Mouse (Mus musculus): ENCODE results near the gene AC124502.3.

AC124502.3 gene

DNA sequence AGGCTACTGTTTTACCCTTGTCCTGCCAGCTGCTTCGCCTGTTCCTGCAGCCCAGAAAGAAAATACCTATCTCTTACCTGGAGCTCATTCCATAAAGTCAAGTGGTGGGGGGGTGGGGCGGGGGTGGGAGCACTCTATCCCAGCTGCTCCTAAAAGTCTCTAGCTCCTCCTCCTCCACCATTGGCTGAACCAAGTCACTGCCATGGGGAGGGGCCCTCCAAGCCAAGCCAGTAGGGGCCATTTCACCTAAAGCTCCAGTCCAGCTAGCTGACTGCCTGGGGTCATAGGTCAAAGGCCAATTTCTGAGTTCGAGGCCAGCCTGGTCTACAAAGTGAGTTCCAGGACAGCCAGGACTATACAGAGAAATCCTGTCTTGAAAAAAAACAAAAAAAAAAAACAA is 6.0 kb upstream of the AC124502.3 start:
- no peak for DNase-seq (ENCODE audit: low spot score)

GRCm38 (mm10) chr19:5036577-5036976 is 2.1 kb upstream of the AC124502.3 start:
- DNase-seq (ENCODE audit: low spot score): no peak

DNA sequence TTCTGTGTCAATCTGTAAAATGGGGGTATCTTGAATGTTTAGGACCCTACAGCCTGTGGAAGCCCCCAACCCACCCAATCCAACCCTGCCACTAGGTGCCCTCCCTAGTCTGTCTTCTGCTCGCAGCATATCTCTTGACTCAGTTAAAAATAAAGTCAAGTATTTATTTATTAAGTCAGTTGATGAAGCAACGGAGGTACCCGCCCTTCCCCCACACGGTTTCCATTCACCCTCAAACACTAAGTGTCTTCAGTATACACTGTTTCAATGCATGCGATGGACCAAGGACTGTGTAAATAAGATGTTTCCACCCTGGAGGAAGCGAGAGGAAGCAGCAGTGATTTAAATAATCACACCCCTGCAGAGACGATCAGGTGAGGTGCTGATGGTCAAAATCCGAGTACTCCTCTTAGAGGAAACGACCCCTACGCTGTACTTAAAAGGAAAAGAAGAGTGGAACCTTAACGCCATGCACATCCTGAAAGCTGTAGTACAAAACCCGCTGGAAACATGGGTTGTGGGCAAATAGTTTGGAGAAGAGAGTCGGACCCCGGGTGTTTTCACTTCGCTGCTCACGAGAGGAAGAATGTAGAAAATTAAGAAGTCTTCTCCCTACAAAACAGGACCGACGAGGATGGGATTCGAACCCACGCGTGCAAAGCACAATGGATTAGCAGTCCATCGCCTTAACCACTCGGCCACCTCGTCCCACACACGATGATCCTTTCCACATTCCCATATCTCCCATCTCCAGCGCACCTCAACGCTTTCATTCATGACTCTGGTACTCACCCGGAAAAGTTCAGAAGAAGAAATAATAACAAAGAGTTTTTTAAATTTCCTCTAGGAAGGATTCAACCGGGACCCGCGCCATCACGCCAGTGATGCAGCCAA is 766 bp upstream of the AC124502.3 start:
- peak; percentile 87 for DNase-seq (ENCODE audit: low spot score)

- peak; percentile 31 for DNase-seq (ENCODE audit: low spot score)
Measured at GRCm38 (mm10) chr19:5039301-5040114, 817 bp downstream of the AC124502.3 start.

- DNase-seq (ENCODE audit: low spot score): peak; percentile 95
Measured at GRCm38 (mm10) chr19:5040862-5041523, 2.3 kb downstream of the AC124502.3 start, which contains the start of gene Brms1. Brms1 (plus strand) TSS chr19:5041354.

DNA sequence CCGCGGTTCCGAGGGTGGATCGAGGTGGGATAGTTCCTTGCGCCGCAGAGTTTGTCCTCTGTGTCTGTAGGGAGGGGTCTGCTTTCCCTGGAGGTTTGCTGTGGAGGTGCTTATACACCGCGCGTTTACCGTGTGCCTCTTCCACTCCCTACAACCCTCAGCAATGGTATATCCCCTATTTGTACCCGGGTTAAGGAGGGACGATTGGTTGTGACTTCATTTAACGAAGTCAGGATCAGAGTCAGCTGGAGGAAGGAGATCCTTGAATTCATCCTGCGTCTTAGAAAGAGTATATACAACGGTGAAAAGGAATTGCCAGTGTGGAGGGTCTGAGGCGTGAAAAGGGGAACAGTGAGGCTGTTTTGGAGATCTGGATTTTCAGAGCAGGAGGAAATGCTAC is 2.9 kb downstream of the AC124502.3 start:
- no peak for DNase-seq (ENCODE audit: low spot score)

DNA sequence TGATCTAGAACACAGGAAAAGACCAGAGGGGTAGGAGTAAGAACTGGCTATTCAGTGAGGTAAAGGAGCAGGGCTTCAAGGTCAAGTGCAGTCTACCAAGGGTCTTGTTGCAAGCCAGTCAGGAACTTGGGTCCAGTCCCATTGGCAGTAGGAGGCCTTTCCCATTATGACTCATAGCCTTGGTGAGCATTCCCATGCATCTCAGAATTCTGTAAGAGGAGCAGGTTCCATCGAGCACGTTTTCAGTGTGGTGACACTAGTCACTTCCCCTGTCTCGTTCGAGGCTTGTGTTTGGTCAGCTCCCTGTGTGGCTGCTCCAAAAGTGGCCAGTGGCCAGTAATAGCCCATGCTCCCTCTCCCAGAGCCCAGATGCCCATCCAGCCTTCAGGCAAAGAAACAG is 6.8 kb downstream of the AC124502.3 start:
- no peak for DNase-seq (ENCODE audit: low spot score)

- no peak for DNase-seq (ENCODE audit: low spot score)
Measured at GRCm38 (mm10) chr19:5048138-5049056, 9.7 kb downstream of the AC124502.3 start.

DNA sequence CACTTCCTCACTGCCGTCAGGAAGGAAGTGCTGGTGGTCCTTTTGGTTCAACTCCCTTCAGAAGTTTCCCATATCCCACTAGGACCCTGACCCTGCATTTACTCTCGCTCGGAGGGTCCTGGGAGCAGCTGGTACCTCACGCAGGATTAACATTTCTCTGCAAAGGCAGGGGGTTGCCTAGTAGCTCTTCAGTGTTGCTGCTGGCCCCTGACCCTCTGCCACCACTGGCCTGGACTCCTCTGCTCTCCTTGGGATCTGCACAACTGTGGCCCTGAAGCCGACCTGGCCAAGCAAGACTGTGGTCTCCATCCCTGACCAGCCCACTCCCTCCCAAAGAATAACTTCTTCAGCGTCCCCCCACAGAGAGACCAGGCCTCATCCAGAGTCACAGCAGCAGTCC is 10.6 kb downstream of the AC124502.3 start:
- no peak for DNase-seq (ENCODE audit: low spot score)

- peak; percentile 89 for DNase-seq (ENCODE audit: low spot score)
Measured at GRCm38 (mm10) chr19:5050047-5050905, 11.6 kb downstream of the AC124502.3 start, which contains the start of gene Rin1. Rin1 (plus strand) TSS chr19:5050481.

- peak; percentile 61 for DNase-seq (ENCODE audit: low spot score)
Measured at GRCm38 (mm10) chr19:5051031-5051430, 12.3 kb downstream of the AC124502.3 start.

DNA sequence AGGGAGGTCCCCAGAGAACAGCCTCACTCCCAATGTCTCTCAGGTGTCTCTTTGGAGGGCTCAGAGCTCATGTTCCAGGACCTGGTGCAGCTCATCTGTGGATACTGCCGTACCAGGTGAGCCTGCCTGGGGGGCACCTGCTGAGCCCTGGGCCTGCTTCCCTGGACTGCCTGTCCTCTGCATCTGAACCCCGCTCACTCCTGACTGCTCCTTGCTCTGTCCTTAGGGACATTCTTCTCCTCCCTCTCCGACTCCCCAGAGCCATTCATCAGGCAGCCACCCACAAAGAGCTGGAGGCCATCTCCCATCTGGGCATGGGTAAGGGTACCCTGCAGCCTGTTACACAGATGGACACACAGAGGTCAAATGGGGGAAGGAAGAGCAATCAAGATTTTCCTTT is 12.8 kb downstream of the AC124502.3 start:
- DNase-seq (ENCODE audit: low spot score): peak; percentile 23

DNA sequence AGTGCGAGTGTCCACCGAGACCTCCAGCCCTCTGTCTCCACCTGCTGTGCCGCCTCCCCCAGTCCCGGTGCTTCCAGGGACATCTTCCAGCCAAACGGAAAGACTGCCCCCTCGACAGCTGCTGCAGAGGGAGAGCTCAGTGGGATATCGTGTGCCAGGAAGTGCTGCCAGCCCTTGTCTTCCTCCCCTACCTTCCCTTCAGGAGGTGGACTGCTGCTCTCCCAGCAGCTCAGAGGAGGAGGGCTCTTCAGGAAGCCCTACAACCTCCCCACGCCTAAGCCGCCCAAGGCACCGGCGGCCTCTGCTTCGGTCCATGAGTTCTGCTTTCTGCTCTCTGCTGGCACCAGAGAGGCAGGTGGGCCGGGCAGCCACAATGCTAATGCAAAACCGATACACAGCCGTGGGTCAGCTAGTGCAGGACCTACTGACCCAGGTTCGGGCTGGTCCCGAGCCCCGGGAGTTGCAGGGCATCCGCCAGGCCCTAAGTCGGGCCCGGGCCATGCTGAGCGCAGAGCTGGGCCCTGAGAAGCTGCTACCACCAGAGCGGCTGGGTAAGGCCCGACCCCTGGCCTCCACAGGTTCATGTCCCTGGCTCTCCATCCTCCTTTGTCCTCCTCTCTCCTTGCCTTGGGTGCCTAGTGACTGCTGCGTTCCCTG is 13.6 kb downstream of the AC124502.3 start:
- DNase-seq (ENCODE audit: low spot score): no peak

DNA sequence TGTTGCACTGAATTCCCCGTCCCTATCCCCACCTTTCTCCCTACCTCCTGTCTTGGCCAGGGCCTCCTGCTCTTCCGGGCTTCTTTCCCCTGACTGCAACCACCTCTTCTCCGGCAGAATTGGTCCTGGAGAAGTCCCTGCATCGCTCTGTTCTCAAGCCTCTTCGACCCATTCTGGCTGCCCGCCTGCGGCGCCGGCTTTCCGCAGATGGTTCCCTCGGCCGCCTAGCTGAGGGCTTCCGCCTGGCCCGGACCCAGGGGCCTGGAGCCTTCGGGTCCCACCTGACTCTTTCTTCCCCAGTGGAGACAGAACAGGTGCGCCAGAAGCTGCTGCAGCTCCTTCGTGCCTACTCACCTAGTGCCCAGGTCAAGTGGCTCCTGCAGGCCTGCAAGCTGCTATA is 14.2 kb downstream of the AC124502.3 start:
- DNase-seq (ENCODE audit: low spot score): no peak

DNA sequence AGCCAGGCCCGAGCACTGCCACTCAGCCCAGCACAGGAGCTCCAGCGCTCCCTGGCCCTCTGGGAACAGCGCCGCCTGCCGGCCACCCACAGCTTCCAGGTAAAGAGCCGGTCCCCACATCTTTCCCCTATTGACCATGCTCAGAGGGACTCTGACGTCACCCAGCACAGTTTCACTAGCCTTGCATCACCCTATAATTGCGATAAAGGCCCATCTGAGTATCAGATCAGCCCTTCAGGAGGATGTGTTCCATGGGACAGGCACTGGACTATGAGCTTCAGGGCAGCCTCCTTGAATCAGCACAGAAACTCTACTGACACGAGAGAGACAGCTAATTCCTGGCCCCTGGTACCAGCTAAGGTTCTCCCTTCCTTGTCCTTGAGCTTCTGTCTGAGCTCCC is 15.2 kb downstream of the AC124502.3 start:
- DNase-seq (ENCODE audit: low spot score): peak; percentile 85

DNA sequence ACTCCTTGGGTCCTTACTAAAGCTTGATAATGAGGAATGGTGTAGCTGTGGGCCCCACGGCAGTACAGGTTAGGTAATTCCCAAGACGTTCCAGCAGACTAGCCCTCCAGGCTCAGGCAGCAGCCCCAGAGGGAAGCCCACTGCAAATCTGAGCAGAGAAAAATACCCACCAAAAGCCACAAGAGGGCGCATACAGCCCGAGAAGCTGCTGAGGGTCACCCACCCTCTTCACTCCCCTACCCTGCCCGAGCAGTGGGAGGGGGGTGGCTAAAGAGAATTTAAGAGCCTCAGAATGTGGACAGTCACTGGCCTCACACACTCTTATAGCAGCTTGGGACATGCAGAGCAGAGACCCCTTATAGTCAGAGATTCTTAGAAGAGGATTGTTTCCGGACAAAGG is 17.6 kb downstream of the AC124502.3 start:
- peak; percentile 68 for DNase-seq (ENCODE audit: low spot score)

DNA sequence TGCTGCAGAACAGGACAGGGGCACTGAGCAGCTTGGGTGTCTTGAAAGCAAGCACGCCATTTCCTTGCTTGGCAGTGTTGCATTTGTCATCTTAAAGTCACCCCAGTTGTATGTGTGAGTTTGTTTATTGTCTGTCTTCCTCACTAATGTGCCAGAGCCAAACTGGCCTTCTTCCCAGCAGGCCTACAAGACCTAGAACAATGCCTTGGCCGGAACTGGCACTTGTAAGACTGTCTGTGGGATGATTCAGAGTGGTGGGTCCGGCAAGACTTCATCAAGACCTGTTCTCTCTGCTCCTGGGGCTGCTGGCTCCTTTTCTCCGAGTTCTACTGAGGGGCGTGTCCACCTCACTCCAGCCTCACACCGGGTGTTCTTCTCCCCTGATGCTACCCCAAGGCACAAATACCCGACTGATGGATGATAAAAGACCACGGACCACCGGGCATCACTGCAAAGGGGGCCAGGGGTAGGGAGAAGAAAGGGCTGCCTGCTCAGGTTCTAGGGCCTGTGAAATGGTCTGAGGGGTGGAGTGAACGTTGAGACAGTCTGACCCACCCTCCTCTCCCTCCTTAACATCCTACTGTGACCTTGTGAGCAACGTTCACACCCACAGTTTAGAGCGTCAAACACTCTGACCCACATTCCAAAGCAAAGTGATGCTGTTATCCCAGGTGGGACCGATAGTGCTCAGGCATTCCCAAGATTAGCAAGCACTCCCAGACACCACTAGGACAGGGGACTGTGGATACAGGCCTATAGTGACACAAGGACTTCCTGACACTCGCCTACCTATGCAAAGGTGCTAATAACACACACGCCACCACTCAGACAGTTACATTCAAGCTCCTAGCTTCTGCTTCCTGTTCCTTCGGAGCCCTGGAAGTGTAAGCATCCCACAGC is 19.4 kb downstream of the AC124502.3 start:
- DNase-seq (ENCODE audit: low spot score): peak; percentile 40
